Mouse (Mus musculus) embryonic fibroblast, embryonic 13.5 days (primary cell): ENCODE measurements around the gene Rnf145. TPM values are rescaled to one million over a fixed set of nuclear protein-coding genes. Genes with fewer than 3 reads are reported as not detected.

ENCODE experiments used
- H3K27ac ChIP-seq: 2 replicates; pipeline ENCODE4 v1.5.1; 2012; ENCODE audit warnings: low read length, control low read depth, inconsistent platforms; ENCODE audit not compliant: insufficient read depth
- H3K4me1 ChIP-seq: 2 replicates; pipeline ENCODE4 v1.6.1; 2011; ENCODE audit warnings: low read length; ENCODE audit not compliant: control insufficient read depth, insufficient read depth
- H3K4me3 ChIP-seq: 2 replicates; pipeline ENCODE4 v1.5.1; 2011; ENCODE audit warnings: mild to moderate bottlenecking, control low read depth, low read length; ENCODE audit not compliant: insufficient read depth
- CTCF ChIP-seq: IDR thresholded peaks from 2 replicates; pipeline ENCODE4 v1.5.1; 2011; ENCODE audit warnings: mild to moderate bottlenecking, control low read depth, low read length, moderate library complexity, borderline replicate concordance; ENCODE audit not compliant: insufficient read depth
- POLR2A ChIP-seq: IDR thresholded peaks from 2 replicates; pipeline ENCODE4 v1.6.1; 2011; ENCODE audit warnings: low read depth, mild to moderate bottlenecking, control low read depth, low read length, moderate library complexity
- polyA plus RNA-seq: library from polyadenylated mRNA; stranded (reverse); fragments of >200 nt; gene quantifications from 2 replicates; pipeline ENCODE4 v1.2.4, GENCODE M21; 2011; ENCODE audit warnings: low read depth; ENCODE audit not compliant: missing spikeins, insufficient read length

Gene Rnf145
- polyA plus RNA-seq, 1 experiment: 64.8 TPM

DNA sequence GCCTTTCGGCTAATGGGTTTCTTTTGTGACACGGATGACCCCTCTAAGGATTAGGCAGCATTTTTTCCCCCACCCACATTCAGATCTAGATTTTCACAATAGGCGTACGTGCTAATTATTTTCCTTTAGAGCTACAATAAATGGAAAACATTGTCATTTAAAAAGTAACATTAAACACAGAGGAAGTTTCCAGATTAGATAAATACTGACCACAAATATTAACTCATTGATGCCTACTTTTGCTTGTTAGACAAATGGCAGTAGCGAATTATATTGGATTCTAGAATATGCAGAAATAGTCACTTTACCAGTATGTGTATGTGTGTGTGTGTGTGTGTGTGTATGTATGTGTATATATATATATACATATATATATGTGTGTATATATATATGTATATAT, 3.8 kb downstream of the Rnf145 start:
- TF ChIP-seq CTCF: no peak
- no peak for TF ChIP-seq POLR2A

DNA sequence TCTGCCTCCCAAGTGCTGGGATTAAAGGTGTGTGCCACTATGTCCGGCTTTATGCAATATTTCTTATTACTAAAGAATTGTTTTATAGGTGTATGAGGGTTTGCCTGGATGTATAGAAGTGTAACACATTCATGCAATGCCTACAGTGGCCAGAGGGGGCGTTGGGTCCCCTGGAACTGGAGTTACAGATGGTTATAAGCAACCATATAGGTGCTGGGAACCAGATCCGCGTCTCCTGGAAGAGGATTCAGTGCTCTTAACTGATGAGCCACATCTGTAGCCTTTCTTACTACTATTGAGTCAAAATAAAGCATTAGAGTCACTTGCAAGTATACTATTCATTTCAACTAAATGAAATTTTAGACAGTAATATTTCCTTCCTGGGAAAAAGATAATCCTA, 7.0 kb downstream of the Rnf145 start:
- no peak overlapping the region for H3K27ac ChIP-seq
- H3K4me3 ChIP-seq: no peak overlapping the region
- TF ChIP-seq CTCF: no peak
- TF ChIP-seq POLR2A: no peak
- peaks cover 2% of the 10 kb centered on the region; the same call in 1 of the 2 replicates for H3K4me1 ChIP-seq

More for the DNA sequence above, 3.8 kb downstream of the Rnf145 start:
- Histone ChIP-seq H3K4me1 (peaks cover 2% of the 10 kb centered on the region; the same call in 1 of the 2 replicates), H3K4me3 (no peak overlapping the region), H3K27ac (no peak overlapping the region)

DNA sequence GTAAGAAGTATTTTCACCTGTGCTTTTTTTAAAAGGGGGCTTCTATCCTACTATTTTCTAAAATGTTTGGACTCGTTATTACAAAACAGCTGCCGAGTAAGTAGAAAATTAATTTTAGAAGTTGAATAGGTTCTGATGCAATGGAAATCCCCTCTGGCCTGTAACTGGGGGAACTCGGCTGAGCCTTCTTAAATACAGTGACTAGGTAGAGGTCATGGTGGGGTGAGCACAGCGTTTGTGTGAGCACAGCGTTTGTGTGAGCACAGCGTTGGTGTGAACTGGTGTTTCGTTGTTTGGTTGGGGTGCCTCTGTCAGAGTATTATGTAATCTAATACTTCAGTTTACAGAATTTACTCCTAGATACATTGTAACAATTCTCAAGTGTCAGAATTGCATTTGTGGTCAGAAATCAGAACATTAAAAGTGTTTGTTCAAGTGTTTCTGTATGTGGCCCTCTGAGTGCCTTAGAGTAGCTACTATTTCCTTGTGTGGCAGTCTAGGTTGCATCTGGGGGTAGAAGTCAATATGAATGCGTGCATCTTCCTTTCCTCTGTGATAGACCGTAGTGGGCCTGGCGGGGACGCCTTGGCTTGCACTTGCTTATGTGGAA, 8.0 kb downstream of the Rnf145 start:
- Histone ChIP-seq H3K4me1 (no peaks in the 10 kb centered on the region), H3K4me3 (no peak overlapping the region), H3K27ac (no peak overlapping the region)
- no peak for TF ChIP-seq CTCF
- no peak for TF ChIP-seq POLR2A

DNA sequence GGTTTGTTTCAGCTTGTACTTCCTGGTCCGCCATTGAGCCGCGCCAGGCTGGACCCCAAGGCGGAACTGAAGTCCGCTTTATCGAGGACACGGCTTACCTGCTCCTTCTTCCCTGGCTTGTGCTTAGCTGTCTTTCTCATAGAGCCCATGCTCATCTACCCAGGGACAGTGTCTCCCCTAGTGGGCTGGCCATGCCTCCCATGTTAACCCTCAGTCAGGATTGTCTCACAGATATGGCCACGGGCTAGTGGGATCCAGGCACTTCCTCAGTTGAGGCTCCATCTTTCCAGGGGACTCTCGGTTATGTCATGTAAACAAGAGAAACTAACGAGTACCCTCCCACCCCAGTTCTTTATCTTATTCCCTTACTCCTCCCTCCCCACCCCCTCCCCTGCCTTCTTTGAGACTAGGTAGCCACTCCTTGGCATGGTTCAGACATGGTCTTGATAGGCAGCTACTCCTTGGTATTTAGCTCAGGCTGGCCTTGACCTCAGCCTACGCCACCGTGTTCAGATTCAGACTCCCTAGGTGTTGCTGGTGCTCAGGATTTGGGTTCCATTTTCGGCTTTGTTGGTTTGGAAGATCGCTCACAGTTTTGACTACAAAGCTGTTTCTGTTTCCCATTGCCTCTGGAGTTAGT, 9.9 kb downstream of the Rnf145 start:
- Histone ChIP-seq H3K4me3 (no peak overlapping the region), H3K4me1 (no peaks in the 10 kb centered on the region), H3K27ac (no peak overlapping the region)
- TF ChIP-seq POLR2A (no peak), CTCF (no peak)

- no peak for TF ChIP-seq POLR2A
- no peak for TF ChIP-seq CTCF
- Histone ChIP-seq H3K4me1 (no peaks in the 10 kb centered on the region), H3K4me3 (no peak overlapping the region), H3K27ac (no peak overlapping the region)
These were observed 10.4 kb downstream of the Rnf145 start for GRCm38 (mm10) chr11:44529200-44529599.

GRCm38 (mm10) chr11:44529716-44530115, 11.0 kb downstream of the Rnf145 start:
- H3K27ac ChIP-seq: no peak overlapping the region
- no peaks in the 10 kb centered on the region for H3K4me1 ChIP-seq
- H3K4me3 ChIP-seq: no peak overlapping the region
- TF ChIP-seq CTCF (no peak), POLR2A (no peak)

GRCm38 (mm10) chr11:44530382-44530781, 11.6 kb downstream of the Rnf145 start:
- Histone ChIP-seq H3K4me1 (peaks cover 2% of the 10 kb centered on the region), H3K27ac (no peak overlapping the region), H3K4me3 (no peak overlapping the region)
- TF ChIP-seq CTCF: no peak
- TF ChIP-seq POLR2A: no peak

DNA sequence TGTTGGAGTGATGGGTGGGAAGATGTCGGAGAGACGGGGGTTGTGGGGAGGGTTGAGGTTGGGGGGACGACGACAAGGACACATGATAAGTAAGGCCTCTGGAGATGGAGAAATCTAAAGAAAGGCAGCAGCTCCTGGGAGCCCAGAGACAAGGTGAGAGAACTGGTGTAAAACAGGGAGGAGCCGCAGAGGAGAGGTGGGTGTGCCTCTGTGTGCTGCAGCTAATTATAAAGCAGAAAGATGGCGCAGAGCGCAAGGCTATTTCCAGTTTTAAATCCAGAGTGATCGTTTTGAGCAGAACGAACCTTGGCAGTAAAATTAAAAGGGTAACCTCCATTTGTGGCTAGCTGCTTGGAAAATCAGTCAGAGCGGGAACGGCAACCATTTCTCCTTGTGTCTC, 12.1 kb downstream of the Rnf145 start:
- TF ChIP-seq POLR2A: no peak
- no peak for TF ChIP-seq CTCF
- no peak overlapping the region for H3K27ac ChIP-seq
- no peak overlapping the region for H3K4me3 ChIP-seq
- peaks cover 5% of the 10 kb centered on the region for H3K4me1 ChIP-seq

DNA sequence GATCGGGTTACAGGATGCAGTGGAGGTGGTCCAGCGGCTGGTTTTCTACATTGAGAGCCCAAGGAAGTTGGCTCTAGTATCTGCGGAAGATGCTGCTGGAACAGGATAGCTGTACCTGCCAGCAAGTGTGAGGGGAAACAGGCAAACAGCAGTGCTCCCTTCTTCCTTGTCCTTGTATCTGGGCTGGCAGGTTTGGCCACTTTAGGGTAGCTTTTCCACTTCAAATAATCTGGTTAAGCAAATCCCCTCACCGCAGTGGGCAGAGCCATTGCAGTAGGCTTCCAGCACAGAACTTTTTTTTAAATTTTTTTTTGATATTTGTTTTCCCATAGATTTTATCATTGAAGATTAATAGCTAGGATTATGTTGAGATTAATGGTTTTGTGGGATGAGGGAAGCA, 12.9 kb downstream of the Rnf145 start:
- TF ChIP-seq CTCF (no peak), POLR2A (no peak)
- Histone ChIP-seq H3K27ac (no peak overlapping the region), H3K4me1 (peaks cover 5% of the 10 kb centered on the region), H3K4me3 (no peak overlapping the region)
